Mouse (Mus musculus) T-helper 1 cell (primary cell): ENCODE measurements at regions not wholly inside any gene's neighbourhood (a gene's known extent, or its start where the extent isn't known, plus 50 kb on each side); places are given as distances from the start of the nearest gene placed in this dataset.

Source experiments
- in situ Hi-C: fragments of 300-600 bp; cut with MboI, MseI; formaldehyde crosslinking; loops from one replicate; pipeline ENCODE4 v1.15.1; 2025; ENCODE audit warnings: high pct_unique_total_duplicates

GRCm38 (mm10) chr5:73927534-73927933 is 140.7 kb downstream of the Usp46 start:
- in situ Hi-C loops: no loop called here

- in situ Hi-C loops: no loop called here
These were observed 139.5 kb downstream of the Usp46 start for GRCm38 (mm10) chr5:73928691-73929090.

- in situ Hi-C loops: no loop called here
These were observed 138.0 kb downstream of the Usp46 start for GRCm38 (mm10) chr5:73930205-73930604.

- in situ Hi-C loops: loop anchor here (5.0 kb wide), 1 partner anchor 340 kb away; no protein-coding TSS in a partner anchor
These were observed 130.4 kb downstream of the Usp46 start for GRCm38 (mm10) chr5:73937799-73938198.

GRCm38 (mm10) chr5:73938450-73938849 is 129.8 kb downstream of the Usp46 start:
- in situ Hi-C loops: loop anchor here (5.0 kb wide), 1 partner anchor 339 kb away; no protein-coding TSS in a partner anchor

GRCm38 (mm10) chr5:73942950-73943349 is 125.3 kb downstream of the Usp46 start:
- in situ Hi-C loops: no loop called here

- in situ Hi-C loops: no loop called here
These were observed 122.6 kb downstream of the Usp46 start for GRCm38 (mm10) chr5:73945671-73946070.

GRCm38 (mm10) chr5:73946164-73946563 is 122.1 kb downstream of the Usp46 start:
- in situ Hi-C loops: no loop called here

- in situ Hi-C loops: no loop called here
These were observed 120.0 kb downstream of the Usp46 start for GRCm38 (mm10) chr5:73948031-73948899.
